Mouse (Mus musculus): ENCODE data around the gene Kbtbd8. TPM values are rescaled to one million over a fixed set of nuclear protein-coding genes. Genes with fewer than 3 reads are reported as not detected.

Kbtbd8 gene
- total RNA-seq, 2 experiments from 2014 or later = 1.4 to 1.5 TPM

- DNase-seq = no peak
These were observed 52.4 kb downstream of the Kbtbd8 start for GRCm38 (mm10) chr6:95169411-95169810.

- DNase-seq = no peak
These were observed 57.5 kb downstream of the Kbtbd8 start for GRCm38 (mm10) chr6:95174311-95175143.

Other genes with a start within 250 kb of the Kbtbd8 start
- not detected for gene Gm10234, start 204.9 kb downstream of the Kbtbd8 start, total RNA-seq (2021)

Data from heart, adult 18-20 months (tissue).